Mouse (Mus musculus) heart, embryonic 10.5 days (tissue): ENCODE measurements at regions not wholly inside any gene's neighbourhood (a gene's known extent, or its start where the extent isn't known, plus 50 kb on each side); places are given as distances from the start of the nearest gene placed in this dataset.

ENCODE experiments used
- DNase-seq: peaks from one replicate; pipeline ENCODE4 v3.0.0-alpha.2; 2017; ENCODE audit warnings: low spot score
- H3K27ac ChIP-seq: fragments of 300-500 bp; sonication (generic); 2 replicates; pipeline ENCODE4 v1.5.1; 2016; ENCODE audit warnings: mild to moderate bottlenecking
- H3K27me3 ChIP-seq: fragments of 300-500 bp; sonication (generic); 2 replicates; pipeline ENCODE4 v1.6.1; 2016; ENCODE audit warnings: mild to moderate bottlenecking; ENCODE audit not compliant: poor library complexity, insufficient read depth, severe bottlenecking
- H3K36me3 ChIP-seq: fragments of 300-500 bp; sonication (generic); 2 replicates; pipeline ENCODE4 v1.6.1; 2016; ENCODE audit warnings: mild to moderate bottlenecking, moderate library complexity
- H3K4me1 ChIP-seq: fragments of 300-500 bp; sonication (generic); 2 replicates; pipeline ENCODE4 v1.6.1; 2016; ENCODE audit warnings: mild to moderate bottlenecking
- H3K4me3 ChIP-seq: fragments of 300-500 bp; sonication (generic); 2 replicates; pipeline ENCODE4 v1.5.1; 2016; ENCODE audit warnings: mild to moderate bottlenecking, moderate library complexity
- H3K9me3 ChIP-seq: fragments of 300-500 bp; sonication (generic); 2 replicates; pipeline ENCODE4 v1.6.1; 2016; ENCODE audit warnings: mild to moderate bottlenecking, moderate library complexity
- WGBS: fragments of 180-500 bp; shearing (Covaris S2); methylation state at CpG from one replicate; pipeline ENCODE4 v1.1.7; 2016; 5-methylcytosine and 5-hydroxymethylcytosine counted together

GRCm38 (mm10) chr5:49639637-49640036 is 114.9 kb upstream of the Kcnip4 start:
- 85% methylated on average over 4 of the region's 4 CpGs for WGBS
- DNase-seq = no peak
- H3K9me3 ChIP-seq = no peaks in the 10 kb centered on the region
- no peak overlapping the region for H3K4me3 ChIP-seq
- no peaks in the 10 kb centered on the region for H3K36me3 ChIP-seq
- no peak overlapping the region for H3K27ac ChIP-seq
- H3K27me3 ChIP-seq = no peaks in the 10 kb centered on the region
- H3K4me1 ChIP-seq = no peaks in the 10 kb centered on the region

GRCm38 (mm10) chr5:49620152-49620551 is 95.4 kb upstream of the Kcnip4 start:
- Histone ChIP-seq H3K4me3 (no peak overlapping the region), H3K36me3 (no peaks in the 10 kb centered on the region), H3K27me3 (no peaks in the 10 kb centered on the region), H3K9me3 (no peaks in the 10 kb centered on the region), H3K27ac (no peak overlapping the region), H3K4me1 (no peaks in the 10 kb centered on the region)
- DNase-seq = no peak
- 92% methylated on average over 1 of the region's 1 CpGs for WGBS

GRCm38 (mm10) chr5:49606761-49607160 is 82.1 kb upstream of the Kcnip4 start:
- 38% methylated on average over 1 of the region's 1 CpGs for WGBS
- H3K27ac ChIP-seq = no peak overlapping the region
- H3K4me3 ChIP-seq = no peak overlapping the region
- no peaks in the 10 kb centered on the region for H3K36me3 ChIP-seq
- H3K9me3 ChIP-seq = no peaks in the 10 kb centered on the region
- H3K4me1 ChIP-seq = no peaks in the 10 kb centered on the region
- H3K27me3 ChIP-seq = no peaks in the 10 kb centered on the region
- no peak for DNase-seq

DNA sequence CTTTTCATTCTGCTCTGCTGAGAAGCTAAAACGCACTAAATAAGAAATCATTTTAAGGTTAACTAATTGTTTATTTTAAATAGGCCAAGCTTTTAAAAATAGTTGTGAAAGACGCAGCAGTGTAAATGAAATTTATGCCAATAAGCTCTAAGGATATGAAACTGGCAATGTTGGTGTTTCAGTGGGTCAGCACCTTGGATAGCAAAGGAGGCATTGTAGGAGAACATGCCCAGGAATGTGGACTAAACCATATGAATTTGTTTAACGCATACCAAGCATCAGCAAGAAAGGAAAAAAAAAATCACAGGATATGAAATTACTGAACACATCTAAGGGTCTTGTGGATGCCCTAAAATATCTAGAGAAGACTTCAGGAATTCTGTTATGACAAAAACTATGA is 56.1 kb upstream of the Kcnip4 start:
- H3K4me3 ChIP-seq = no peak overlapping the region
- no peak overlapping the region for H3K27ac ChIP-seq
- H3K27me3 ChIP-seq = no peaks in the 10 kb centered on the region
- H3K9me3 ChIP-seq = no peaks in the 10 kb centered on the region
- 77% methylated on average over 3 of the region's 3 CpGs for WGBS
- no peak for DNase-seq
- no peaks in the 10 kb centered on the region for H3K4me1 ChIP-seq
- H3K36me3 ChIP-seq = no peaks in the 10 kb centered on the region

- WGBS = 51% methylated on average over 2 of the region's 2 CpGs
- no peak for DNase-seq
- Histone ChIP-seq H3K36me3 (no peaks in the 10 kb centered on the region), H3K27me3 (no peaks in the 10 kb centered on the region), H3K9me3 (no peaks in the 10 kb centered on the region), H3K4me3 (no peak overlapping the region), H3K4me1 (no peaks in the 10 kb centered on the region), H3K27ac (no peak overlapping the region)
Measured at GRCm38 (mm10) chr5:49575901-49576300, 51.2 kb upstream of the Kcnip4 start.
